Mouse (Mus musculus) mesoderm, embryonic 11.5 days (tissue): Measurements from ENCODE around the gene Naa38.

Experiments
- DNase-seq: peaks from one replicate; pipeline ENCODE4 v3.0.0-alpha.2; 2012; ENCODE audit warnings: low read depth, low spot score

The Naa38 gene

GRCm38 (mm10) chr11:69400083-69400850, 5.0 kb downstream of the Naa38 start:
- DNase-seq, result no peak

GRCm38 (mm10) chr11:69401210-69401637, 5.9 kb downstream of the Naa38 start:
- peak; percentile 93 for DNase-seq

GRCm38 (mm10) chr11:69401987-69402386, 6.7 kb downstream of the Naa38 start:
- DNase-seq, result no peak

- DNase-seq, result no peak
Observed at GRCm38 (mm10) chr11:69403691-69404594, 8.7 kb downstream of the Naa38 start.

DNA sequence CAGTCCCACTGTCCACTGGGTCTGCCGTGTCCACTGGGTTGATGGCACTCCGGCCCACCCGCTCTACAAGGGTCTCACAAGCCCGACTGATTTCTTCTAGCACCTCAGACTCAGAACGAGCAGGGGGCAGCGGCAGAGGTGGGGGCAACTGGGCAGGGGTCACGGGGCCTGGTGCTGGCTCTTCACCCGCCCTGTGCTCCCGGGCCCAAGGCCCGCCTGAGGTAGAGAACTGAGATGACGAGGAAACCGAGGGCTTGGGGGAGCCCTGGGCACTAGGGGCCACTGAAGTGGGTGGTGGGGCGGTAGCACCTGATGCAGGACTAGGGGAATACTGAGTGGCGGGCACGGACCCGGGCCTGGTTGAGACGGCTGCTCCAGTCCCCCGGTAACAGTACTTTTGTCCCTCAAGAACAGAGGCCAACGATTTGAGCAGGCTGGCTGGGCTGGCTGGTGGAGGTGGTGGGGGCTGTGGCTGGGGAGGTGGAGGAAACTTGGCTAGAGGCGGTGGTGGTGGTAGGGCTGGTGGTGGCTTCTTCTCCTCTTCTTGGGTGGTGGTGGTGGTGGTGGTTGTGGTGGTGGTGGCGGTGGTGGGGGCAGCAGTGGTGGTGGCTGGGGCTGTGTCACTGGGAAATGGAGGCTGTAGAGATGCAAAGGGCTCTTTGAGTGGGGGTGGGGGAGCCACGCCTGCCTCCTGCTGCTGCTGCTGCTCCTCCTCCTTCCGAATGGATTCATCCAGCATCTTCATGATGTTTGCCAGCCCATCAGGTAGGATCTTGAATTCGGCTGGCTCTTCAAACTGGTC, 9.5 kb downstream of the Naa38 start:
- no peak for DNase-seq

- no peak for DNase-seq
Observed at GRCm38 (mm10) chr11:69405397-69406200, 10.3 kb downstream of the Naa38 start.

GRCm38 (mm10) chr11:69406282-69406681, 11.0 kb downstream of the Naa38 start:
- DNase-seq, result no peak

DNA sequence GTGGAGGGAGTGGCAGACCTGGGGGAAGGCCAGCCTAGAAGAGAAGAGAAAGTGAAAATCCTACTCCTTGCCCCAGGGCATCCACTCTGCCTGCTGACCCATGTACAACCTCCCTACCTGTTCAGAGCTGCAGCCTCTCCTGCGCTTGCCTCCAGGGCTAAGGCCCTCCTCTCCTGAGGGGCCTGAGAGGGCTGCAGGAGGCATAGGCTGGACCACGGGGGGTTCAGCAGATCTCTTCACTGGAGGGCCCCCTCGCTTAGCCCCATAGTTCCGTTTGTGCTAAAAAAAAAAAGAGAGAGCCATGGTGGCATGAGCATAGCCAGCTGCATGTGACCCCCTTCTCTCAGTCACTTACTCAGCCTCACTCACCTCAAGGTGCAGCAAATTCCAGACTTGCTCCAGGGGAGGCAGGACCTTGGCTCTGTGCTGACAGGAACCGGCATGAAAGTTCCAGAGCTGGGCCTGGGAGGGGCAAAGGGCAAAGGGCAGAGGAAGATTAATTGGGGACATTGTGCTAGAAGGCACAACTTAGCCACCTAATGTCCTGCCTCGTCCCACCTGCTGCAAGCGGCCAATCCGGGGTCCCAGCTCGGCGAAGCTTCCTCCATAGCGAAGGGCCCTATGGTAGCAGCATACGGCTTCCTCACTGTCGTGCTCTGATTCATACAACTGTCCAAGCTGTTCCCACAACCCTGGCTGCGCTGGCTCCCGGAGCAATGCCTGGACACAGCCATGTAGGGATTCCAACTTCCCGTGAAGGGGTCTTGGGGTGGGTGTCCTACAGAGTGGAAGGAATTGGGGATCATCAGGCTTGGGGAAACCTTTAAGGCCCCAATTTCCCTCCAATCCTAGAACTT, 11.8 kb downstream of the Naa38 start:
- DNase-seq, result no peak

- no peak for DNase-seq
Observed at GRCm38 (mm10) chr11:69407724-69408004, 12.4 kb downstream of the Naa38 start.

DNA sequence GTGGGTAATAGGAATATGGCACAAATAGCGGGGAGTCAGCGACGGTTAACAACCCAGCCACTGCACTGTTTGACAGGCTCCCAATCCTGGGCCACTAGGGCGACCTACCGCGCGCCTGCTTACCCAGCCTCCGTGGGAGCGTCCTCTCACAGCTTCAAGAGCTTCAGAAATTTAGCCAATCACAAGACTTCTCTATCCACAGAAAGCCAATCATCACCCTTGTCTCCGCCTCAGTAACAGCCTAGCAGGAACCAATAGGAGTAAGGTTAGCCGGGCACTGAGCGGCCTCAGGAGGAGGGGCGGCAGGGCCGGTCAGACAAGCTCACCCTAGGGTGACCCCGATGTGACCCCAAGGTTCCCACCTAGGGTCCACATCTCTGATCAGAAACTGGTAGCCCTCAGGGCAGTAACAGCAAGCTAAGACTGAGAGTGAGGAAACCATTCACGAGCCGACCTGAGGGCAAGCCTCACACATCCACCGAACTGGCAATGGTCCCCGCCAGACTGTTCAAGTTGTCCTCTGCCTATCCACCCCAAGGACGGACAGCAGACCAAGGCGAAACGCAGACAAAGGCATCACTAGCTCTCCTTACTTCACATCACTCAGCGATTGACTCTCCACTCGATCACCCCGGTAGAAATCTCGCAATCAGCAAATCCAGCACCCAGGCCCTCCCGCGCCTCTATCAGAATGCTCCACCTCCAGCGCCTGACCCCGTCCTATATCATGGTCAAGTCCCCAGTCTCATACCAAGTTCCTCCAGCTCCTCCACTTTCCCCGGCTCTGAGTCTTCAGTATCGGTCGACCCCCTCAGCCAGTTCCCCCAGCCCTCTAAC, 13.5 kb downstream of the Naa38 start:
- peak; percentile 94 for DNase-seq

GRCm38 (mm10) chr11:69409378-69410044, 14.2 kb downstream of the Naa38 start:
- DNase-seq, result peak; percentile 85

DNA sequence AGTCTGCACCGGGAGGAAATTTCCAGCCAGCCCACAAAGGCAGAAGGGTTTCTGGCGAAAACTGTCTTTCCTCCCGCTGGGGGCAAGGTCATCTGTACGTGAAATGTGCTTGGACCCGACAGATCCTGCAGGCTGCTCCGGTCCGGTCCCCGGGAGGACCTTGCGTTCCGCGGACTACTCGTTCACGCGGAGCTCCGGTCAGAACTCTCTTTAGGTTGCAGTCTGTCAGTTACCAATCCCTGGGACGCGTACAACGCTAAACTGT, 14.7 kb downstream of the Naa38 start:
- no peak for DNase-seq

DNA sequence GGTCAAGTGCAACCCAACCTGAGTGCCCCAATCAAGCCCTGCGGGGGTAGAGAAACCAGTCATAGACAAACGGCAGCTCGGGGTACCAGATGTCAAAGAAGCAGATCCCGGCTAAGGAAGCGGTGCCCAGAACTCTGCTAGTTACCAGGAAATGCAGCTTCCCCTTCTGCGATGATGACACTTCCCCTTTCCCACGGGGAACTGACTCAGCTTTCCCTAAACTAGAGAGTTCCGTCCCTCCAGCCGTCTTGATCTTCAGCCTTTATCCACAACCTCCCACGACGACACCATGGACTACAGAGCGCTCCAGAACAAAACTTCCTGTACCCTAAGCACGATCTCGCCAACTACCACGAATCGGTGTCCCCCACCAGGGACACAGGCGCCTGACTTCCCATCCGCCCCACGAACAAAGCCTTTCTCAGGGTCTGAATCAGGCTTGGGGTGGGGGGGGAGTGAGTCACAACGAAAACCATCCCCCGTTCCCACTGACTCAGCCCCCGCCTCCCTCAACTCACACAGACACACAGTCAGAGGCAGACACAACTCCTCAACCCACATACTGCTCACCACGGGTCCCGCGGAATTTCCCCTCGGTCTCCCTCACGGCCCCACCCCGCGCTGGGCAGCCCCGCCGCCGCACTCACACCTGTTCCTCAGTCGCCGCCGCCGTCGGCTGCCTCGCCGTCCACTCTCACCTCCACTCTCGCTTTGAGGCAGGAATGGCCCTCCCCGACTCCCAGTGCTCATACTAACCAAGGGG, 15.2 kb downstream of the Naa38 start:
- no peak for DNase-seq

DNA sequence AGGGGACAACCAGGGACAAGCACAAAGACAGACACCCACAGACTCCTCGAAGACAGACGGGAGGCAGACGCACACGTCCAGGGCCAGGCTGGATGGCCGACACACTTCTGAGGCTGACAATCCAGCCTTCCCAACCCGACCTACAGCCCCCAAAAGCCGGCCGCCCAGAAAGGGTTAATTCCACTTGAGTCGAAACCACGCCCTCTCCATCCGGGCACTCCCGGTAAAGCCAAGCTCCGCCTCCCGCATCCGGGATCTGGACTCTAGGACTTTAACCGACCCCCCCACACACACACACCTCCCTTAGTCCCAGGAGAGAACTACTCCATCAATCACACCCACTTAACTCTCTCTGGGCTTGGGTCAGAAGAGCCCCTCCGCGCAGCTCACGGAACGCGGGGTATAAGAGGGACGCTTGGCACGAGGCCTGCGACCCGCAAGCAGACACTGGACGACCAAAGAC, 15.8 kb downstream of the Naa38 start:
- peak; percentile 98 for DNase-seq

DNA sequence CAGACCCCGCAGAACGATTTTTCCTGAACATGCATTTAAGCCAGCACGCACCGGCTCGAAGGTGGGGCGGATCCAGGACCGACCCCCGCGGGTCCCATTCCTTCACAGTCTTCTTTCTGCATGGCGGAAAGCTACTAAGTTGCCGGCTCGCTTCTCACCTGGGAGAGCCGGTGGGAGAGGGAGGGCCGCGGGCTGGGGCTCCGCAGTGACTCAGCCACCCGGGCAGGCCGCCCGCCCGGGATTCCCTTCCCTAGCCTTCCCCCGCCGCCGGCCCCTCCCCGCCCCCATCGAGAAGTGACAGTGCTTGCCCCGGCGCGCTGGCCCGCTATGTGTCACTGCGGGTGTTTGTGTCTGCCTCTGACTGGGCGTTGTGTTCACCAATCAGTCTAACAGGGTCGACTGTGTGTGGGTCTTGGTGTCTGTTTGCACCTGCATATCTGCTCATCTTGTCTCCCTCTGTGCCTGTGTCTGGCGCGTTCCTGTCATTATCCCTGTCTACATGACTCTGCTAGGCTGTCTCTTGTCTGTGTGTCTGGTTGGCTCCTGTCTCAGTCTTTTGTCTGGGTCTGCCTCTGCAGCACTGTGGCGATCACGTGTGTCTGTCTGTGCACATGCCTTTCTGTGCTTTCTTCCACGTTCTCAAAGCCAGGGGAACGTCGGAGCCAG, 16.4 kb downstream of the Naa38 start:
- no peak for DNase-seq

- no peak for DNase-seq
Observed at GRCm38 (mm10) chr11:69412548-69412947, 17.3 kb downstream of the Naa38 start.
